Mouse (Mus musculus): ENCODE results near the gene Vps51. TPM values are rescaled to one million over a fixed set of nuclear protein-coding genes. Genes with fewer than 3 reads are reported as not detected.

The Vps51 gene
- total RNA-seq, 2 experiments from 2014 or later: 51.9 to 59.8 TPM

DNA sequence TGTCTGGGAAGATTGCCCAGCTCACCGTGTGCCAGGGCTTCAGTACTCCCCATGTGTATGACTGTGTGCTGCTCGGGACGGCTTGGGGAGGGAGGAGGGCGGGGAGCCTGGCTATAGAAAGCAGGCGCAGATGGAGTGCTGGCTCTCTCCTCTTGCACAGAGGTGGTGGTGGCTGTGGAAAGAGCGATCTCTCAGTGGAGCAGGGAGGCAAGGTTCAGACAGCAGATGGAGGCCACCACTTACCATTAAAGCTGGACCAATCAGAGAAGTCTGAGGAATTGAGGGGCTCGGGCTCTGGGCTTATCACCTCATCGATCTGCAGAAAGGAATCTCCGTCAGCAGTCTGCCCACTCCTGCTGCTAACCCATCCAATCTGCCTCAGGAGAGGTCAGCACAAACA lies 5.1 kb upstream of the Vps51 start, which contains the start of gene Gm28374:
Gene Gm28374, minus strand, starts transcription at position 101 of the 400 bp plus-strand sequence.
- DNase-seq: no peak

DNA sequence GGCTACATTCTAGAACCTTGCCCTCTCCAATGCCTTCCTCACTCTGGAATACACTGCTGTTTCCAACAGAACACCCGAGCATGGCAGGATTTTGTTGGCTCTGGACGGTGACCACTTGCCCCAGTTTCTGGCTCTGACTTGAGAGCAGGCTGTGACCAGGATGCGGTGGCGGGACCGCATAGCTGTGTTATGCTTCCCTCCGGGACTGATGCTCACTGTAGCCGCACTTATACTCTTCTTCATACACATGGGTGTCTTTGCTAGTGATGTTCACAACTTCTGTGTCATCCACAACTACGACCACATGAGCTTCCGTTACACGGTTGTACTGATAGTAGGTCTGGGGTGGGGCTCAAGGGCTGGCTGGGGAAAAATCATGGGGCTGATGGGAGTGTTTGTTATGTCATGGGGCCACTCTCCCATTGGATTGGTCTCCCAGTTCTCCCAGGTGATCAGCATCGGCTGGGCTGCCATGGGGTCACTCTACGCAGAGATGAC lies 3.0 kb upstream of the Vps51 start, which contains the start of gene Tmem262:
Gene Tmem262, plus strand, starts transcription at position 51 of the 498 bp plus-strand sequence.
- no peak for DNase-seq

DNA sequence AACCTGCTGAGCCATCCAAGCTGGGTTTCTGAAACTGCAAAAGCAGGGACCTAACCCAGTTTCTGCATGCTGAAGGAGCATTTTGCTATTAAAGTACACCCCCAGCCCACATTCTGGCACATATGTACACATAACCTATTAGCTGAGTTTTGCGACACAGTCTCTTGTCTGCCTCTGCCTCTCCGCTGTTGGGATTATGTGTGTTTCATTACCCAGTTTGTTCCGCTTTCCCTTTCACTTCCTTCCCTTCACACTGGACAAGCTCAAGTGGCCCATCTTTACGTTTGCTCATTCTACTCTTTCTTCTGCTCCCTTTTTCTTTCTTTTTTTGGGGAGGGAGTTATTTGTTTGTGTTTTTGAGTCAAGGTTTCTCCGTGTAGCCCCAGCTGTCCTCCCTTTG lies 3.1 kb downstream of the Vps51 start:
- DNase-seq: no peak

DNA sequence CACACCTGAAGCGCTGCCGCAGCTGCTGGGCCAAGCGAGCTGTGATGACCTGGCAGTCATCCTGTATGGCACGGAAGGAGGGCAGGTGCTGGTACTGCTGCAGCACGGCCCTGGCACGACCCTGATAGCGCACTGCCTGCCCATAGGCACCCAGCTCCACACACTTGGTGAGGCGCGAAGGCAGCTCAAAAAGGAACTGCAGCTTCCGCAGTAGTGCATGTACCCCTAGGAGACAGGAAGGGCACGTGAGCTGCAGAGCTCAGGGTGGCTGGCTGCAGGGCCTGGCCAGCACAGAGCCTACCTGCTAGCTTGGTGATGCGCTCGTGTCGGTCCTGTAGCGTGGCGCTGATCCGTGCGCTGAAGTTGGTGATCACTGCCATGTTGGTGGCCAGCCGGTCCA lies 5.8 kb downstream of the Vps51 start:
- DNase-seq: no peak

DNA sequence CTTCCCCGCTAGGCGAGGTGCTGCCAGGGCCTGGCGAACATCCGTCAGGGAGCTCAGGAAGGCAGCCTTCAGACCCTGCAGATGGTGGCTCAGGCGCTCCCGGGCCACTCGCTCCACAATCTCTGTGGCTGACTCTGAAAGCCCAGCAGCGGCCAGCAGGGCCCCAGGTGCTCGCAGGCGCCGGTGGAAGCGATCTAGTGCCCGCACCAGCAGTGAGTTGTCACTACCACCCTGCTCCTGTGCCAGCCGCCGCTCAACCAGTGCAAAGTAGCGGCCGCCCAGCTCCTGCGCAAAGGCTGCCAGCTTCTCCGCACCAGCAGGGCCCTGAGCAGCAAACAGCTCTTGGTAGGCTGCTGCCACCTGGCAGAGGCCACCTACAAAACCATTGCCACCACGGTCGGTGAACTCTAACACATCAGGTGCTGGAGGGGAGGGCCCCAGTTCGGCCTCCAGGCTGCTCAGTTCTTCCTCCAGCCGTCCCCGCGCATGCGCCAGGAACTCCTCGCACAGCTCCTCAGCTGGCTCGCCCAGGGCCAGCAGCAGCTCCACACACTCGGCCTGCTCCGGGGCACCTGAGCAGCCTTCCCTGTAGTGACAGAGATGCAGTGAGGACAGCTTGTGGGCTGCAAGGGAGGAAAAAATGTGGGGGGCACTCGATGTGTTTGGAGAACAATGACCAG lies 6.3 kb downstream of the Vps51 start:
- no peak for DNase-seq

DNA sequence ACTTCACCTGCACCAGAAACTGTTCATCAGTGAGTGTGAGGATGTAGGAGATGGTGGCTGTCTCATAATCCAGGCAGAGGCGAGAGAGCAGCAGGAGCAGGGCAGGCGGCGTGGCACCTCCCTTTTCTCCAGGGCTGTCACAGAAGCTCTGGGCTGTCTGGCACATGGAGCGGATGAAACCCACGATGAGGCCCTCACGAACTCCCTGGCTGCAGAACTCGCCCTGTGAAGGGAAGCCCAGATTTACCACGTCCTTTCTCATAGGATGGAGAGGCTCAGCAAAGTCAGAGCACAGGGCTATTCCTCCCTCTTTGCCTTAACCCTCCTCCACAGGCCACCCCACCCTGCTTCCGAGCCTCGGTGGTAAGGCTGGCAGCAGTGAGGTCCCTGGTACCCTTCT lies 7.2 kb downstream of the Vps51 start:
- no peak for DNase-seq

DNA sequence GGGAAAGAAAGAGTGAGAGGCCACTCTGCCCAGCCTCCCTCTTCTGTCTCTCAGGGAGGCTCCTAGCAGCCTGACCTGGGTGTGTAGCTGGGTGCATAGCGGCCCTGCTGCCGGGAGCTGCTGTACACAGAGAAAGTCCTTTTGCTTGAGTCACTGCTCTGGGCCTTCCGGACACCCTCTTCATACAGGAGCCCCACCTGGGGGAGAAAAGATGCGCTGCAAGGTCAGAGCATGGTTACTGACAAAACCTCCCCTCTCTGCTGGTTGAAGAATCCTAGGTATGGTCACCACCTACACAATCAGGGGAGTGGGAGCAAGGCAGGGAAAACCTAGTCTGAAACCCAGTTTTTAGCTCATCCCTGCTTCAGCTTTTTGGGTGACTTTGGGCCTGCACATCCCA lies 8.1 kb downstream of the Vps51 start:
- DNase-seq: no peak

DNA sequence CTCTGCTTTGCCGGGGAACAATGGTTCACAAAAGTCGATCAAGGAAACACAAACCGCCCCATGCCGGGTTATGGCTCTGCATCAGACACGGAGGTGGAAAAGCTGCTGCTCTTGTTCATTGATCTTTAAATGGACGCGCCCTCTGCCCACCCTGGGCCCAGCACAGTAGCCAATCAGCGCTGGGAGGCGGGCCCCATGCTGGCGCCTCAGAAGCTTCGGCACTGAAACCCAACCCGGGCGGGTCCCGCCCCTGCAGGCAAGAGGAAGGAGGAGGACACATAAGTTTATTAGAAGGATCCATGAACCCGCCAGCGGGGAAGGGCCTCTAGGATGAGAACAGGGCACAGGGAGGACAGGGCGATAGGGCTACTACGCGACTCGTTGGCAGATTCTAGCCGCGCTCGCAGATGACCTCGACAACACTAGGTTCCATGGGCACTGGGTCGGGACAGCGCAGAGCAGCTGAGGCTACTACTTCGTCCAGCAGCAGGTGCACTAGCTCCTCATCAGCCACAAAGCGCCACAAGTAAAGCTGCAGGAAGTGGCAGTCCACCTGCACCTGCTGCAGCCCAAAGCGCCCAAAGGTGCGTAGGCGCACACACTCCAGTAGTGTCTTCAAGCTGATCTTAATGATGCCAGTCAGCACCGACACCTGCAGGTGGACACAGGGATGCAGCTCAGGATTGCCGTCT lies 9.2 kb downstream of the Vps51 start, which contains the start of gene Tm7sf2:
Gene Tm7sf2, minus strand, starts transcription at position 650 of the 692 bp plus-strand sequence.
- DNase-seq: peak; percentile 97 to 98

DNA sequence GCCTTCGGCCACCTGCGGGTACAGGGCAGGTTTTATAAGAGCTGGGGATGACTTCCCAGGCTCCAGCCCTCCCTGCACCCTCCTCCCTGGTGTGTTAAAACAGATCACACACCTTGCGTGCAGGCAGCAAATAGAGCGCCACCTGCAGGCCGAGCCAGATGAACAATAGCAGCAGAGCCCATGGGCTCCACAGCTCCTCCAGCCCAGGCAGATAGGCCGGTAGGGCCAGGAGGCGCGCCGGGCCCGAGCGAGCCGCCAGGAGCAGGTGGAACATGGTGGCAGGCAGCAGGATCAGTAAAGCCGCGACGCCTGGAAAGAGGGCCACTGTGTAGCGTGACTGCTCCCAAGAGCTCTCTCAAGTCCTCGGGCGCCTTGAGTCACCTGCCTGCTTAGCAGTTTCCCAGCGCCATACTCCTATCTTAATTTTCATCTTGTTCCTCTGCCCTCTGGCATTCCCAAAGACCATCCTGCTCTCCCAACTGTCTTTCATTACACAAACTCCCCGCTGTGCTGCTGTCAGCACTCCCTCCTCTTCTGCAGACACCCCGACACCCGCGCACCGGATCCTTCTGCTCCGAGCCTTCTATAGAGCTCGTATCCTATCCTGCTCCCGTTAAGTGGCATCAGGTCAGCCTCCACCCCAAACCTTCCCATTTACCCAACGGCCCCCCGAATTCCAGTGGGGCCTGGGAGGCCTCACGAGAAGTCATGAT lies 9.9 kb downstream of the Vps51 start:
- peak; percentile 87 to 89 for DNase-seq

DNA sequence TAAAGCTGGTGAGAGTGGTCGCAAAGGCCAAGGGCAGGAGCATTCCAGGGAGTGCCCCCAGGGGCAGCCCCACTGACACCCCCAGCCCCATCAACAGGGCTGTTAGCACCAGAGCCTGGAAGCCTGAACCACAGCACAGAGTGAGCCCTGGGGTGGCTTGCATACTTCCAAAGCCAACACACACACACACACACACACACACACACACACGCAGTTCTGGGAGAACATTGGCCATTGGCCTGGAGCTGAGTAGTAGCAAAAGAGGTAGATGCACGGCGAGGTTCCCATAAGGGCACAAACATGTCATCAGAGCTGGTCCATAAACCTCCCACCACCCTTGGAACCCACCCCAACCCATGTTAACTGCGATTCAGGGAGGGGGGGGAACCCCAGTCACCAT lies 10.5 kb downstream of the Vps51 start:
- DNase-seq: no peak

DNA sequence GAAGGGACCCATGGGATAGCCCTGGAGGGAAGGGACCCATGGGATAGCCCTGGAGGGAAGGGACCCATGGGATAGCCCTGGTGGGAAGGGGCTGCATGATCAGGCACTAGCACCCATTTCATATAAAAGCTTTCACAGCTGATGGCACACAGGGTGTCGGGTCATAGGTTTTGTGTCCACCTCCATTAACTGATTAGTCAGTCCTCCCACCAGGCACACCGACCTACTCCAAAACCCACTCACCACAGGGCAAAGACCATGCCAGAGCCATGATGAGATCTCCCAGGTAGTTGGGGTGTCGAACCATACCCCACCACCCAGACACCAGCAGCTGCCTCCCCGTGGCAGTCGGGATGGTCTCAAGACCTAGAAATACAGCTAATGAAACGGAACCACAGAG lies 13.9 kb downstream of the Vps51 start:
- no peak for DNase-seq

DNA sequence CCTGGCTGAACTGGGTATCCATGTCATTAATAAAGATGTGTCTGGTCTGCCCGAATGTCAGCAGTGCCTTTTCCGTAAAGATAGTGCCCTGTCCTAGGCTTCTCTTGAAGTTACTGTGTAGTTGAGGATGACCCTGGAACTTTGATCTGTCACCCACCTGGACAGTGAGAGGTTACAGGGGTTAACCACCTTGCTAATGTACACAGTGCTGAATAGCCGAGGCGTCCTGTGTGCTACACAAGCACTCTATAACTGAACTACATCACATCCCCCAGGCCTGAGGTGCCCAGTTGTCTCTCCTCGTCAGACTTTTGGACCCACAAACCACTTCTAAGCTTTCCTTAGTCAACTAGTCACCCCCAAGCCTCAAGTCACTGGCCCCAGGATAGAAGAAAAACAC lies 14.6 kb downstream of the Vps51 start:
- DNase-seq: no peak

DNA sequence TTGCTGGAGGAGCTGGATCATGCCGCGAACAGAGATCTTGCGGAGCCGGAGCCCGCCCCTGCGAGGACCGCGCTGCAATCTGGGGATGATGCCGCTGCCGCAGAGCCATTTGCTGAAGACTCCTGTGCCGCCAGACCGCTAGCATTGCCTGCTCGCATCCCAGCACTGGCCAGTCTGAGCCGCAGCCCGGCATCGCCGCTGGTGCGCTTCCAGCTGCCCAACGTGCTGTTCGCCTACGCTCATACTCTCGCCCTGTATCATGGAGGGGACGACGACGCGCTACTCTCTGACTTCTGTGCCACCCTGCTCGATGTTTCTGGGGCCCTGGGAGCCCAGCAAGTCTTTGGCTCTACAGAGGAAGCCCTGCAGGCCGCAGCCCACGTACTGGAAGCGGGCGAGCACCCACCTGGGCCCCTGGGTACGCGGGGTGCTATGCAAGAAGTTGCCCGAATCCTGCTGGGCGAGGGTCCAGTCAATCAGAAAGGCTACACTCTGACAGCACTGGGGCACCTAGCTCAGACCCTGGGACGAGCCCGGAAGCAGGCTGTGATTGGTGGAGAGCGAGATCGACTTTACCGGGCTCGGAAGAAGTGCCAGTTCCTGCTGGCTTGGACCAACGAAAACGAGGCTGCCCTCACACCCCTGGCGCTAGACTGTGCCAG lies 15.3 kb downstream of the Vps51 start:
- DNase-seq: peak; percentile 53 to 65

DNA sequence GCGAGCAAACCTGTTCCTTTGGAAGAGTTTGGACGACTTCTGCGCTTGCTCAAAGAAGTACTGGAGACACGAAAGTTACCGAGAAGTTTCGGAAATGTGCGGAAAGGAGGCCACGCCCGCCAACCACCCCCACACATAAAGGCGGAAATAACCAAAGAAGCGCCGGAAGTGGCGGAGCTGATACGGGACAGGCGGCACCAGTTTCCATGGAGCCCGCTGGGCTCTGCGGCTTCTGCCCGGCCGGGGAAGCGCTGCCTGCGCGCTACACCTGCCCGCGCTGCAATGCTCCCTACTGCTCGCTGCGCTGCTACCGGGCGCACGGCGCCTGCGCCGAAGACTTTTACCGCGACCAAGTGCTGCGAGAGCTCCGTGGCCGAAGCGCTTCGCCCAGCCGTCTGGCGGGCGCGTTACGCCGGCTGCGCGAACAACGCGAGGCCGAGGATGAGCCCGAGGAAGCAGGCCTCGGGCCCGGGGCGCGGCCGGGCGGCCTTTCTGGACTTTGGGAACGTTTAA lies 16.0 kb downstream of the Vps51 start, which contains the start of gene Znhit2:
Gene Znhit2, plus strand, starts transcription at position 172 of the 513 bp plus-strand sequence.
- peak; percentile 94 for DNase-seq

DNA sequence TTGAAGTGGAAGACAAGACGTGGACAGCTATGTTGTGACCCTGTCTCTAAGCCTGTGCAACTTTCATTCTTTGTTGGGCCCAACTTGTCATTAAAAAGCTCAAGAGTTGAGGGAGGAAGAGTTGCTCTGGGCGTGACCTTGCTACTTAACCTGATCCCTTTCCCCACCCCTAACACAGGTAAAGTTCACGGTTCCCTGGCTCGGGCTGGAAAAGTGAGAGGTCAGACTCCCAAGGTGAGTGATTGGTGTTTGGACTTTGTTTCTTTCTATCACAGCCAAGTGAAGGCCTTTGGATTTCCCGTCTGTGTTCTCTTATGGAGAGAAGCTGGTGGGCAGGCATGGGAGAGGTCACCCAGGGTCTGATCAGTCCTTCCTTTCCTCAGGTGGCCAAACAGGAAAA lies 18.1 kb downstream of the Vps51 start:
- no peak for DNase-seq

DNA sequence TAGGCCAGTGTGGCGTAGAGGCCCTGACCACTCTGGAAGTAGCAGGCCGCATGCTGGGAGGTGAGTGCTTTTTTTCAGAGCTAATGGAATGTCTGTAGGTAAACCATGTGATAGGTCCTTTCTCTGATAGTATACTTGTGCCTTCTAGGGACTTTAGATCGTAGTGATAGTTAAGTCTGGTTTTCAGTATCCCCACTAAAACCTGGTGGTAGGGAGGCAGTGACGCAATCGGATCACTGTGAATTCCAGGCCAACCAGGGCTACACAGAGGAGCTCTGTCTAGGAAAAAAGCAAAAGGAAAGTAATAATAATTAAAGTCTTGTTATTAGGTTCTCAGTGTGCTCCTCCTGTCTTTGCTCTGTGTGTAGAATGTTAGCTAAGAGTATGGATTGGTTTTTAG lies 18.5 kb downstream of the Vps51 start:
- no peak for DNase-seq

DNA sequence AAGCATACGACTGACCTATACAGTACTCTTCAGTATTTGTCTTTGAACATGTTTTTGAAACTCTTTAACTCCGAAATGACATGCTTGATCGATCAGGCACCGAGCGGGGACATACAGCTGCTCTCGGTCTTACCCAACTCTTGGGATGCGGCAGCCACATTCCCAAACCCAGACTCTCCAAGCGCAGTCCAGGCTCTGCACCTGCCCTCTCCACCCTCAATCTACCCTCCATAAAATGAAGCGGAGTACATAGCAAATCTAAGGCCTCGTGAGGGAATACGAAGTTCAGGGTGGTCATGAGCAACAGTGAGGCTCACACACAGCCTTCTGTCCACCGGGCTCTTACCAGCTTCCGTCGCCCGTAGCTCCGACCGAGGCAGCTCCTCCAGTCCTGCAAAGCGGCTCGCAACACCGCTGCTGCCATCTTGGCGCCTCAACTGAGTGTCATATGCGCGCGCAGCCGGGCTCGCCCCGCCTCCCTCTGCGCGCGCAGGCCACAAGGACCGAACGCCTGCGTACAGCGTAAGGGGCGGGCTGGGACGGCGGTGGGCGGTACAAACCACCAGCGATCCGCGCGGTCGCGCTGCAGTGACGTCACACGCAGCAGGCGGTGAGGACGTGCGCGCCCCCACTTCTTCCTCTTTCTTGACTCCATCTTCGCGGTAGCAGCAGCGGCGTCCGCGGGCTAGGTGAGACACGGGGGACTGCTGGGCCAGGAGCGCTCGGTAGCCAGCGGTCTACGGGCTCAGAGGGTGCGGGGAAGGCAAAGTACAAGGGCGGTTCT lies 19.5 kb downstream of the Vps51 start, which contains the start of the genes Mrpl49 and Fau:
Gene Mrpl49, minus strand, starts transcription at position 473 of the 784 bp plus-strand sequence.
Gene Fau, plus strand, starts transcription at position 532 of the 784 bp plus-strand sequence.
- DNase-seq: peak; percentile 99

DNA sequence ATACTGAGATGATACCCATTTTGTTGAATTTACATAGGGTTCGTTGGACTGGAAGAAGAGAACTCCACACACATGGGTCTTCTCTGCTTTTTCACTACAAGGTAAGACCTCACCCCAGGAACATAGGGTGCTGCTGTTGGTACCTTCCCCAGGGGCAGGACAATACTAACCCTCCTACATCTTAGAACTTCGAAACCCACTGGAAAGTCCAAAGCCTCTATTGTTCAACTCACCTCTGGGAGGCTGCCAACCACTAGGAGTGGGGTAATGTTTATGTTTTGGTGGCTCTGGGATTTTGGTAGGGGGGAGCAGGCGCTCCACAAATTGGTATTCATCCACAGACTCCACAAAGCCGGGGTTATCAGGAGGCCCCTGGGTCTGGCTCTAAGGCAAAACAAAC lies 20.3 kb downstream of the Vps51 start:
- no peak for DNase-seq

DNA sequence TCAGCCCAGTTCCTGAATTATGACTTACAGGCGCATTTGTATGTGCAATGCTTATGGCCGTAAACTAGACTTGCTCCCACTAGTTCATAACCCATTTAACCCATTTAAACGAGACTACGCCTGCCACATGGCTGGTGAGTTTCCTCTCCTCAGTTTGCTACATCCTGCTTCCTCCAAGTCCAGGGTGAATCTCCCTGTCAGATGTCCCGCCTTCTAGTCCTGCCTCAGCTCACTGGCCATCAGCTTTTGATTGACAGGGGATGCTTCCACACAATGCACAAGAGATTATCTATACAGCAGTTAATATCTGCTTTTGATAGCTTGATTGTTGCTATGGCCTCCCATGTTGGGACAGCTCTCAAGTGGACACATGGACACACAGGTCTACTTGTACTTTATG lies 22.7 kb downstream of the Vps51 start:
- DNase-seq: no peak

DNA sequence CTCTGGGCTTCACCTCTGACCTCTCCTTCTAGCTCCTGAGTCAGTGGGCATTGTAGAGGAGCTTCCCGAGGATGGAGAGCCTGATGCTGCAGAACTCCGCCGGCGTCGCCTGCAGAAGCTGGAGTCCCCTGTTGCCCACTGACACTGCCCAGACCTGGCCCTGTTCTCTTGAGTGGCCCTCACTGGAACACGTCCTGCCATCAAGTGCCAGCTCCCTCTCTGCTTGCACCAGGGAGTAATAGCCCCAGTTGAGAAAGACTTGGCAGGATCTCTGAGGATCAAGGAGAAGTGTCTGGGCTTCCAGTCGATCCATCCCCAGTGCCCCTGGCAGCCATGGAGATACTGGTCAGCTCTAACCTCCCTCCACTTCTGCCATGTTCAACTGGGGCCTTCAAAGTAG lies 24.5 kb downstream of the Vps51 start:
- peak in 1 of 2 experiments; percentile 24 for DNase-seq

Measured in adrenal gland, postnatal 36 days (tissue).